Mouse (Mus musculus): ENCODE data around the gene Asb9.

Gene Asb9

DNA sequence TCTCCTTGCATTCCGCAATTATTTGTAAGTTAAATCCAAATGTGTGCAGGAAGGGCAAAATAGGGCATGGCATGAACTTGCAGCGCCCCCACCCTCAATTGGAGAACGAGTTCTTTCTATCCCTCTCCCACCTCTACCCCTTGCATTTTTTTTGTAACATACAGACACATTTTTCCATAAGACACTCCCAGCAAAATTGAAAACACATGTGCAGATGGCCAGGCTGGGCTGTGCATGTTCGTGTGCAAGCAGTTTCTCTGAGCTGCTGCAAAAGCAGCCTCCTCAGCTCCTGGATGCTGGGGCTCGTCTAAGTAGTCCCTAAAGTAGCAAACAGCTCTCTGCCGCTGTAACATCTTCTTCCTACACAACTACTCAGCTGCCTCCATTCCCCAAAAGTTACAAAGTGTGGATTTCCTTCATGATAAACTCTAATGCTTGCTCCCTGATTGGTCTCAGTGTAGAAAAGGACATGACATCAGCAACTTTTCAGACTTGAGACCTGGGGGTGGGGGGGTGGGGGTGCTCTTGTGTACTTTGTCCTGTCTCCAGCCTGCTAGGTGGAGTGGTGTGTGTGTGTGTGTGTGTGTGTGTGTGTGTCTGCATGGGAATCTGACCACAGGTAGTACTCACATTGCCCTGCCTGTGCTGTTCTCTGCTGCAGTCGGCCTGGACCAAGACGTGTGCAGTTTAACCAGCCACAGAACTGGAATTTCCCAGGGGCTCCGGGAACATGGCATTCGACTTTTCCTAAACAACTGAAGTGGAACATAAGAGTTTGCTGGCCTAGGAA is at the start of gene Asb9:
Gene Asb9 (plus strand): TSS at position 619 of the 790 bp plus-strand sequence.
- in situ Hi-C loops (cut with MboI; ENCODE audit: unreplicated experiment in 2 of 2): no loop called here

DNA sequence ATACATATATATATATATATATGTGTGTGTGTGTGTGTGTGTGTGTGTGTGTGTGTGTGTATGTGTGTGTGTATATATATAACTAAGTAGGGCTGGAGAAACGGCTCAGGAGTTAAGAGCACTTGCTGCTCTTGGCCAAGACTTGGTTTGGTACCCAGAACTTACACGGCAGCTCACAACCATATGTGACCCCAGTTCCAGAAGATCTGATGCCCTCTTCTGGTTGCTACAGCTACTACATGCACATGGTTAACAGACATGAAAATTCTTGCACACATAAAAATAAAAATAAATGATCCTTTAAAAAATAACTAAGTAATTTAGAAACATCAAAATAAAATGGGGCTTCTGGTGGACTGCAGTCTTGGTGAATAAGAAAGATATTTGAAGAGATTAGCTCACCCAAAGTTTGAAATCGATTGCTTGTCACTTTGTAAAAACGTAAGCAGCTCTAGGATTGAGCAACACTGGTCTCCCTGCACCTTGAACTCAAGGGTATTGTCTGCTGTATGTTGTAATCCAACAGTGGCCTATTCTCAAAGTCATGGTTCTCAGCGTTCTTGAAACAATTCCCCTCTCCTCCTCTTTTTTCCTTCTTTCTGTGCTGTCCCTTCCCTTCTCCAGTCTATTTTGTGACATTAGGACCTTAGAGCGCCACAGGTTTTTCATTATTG is 46.8 kb upstream of the Asb9 start:
- in situ Hi-C loops (cut with MboI; ENCODE audit: unreplicated experiment in 2 of 2): no loop called here

DNA sequence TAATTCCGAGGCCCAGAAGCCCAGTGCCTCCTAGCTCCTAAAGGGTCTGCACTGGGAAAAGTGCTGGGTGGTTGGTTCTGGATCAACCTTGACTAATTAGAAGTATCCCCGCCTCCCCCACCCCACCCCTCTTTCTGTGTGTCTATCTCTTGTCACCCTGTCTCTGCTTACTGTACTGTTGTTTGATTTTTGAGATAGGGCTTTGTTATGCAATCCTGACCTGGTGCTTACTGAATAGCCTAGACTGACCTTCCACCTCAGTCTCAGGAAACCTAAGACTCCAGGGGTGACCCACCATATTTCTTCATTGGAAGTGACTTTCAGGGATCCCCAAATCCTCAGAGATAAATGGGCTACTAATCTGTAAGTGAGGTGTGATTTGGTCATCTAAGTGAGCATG is 3.9 kb upstream of the Asb9 start:
- in situ Hi-C loops (cut with MboI; ENCODE audit: unreplicated experiment in 2 of 2): no loop called here

DNA sequence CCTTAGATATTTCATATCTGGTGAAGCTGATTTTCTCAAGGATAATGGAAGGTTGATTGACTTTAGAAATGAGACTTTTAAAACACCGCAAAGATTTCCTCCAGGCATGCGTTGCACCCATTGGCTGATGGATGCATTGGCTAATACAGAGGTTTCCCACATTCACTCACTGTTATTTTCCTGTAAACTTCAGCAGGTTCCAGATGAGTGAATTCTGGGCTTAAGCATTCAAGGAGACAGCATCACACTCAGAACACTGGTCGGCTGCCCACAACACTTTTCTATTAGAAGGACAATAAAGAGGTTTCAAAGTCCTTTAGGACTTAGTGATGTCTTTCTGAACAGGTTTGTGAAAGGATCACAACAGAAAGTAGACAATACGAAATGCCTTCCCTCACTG is 941 bp downstream of the Asb9 start:
- in situ Hi-C loops (cut with MboI; ENCODE audit: unreplicated experiment in 2 of 2): no loop called here

DNA sequence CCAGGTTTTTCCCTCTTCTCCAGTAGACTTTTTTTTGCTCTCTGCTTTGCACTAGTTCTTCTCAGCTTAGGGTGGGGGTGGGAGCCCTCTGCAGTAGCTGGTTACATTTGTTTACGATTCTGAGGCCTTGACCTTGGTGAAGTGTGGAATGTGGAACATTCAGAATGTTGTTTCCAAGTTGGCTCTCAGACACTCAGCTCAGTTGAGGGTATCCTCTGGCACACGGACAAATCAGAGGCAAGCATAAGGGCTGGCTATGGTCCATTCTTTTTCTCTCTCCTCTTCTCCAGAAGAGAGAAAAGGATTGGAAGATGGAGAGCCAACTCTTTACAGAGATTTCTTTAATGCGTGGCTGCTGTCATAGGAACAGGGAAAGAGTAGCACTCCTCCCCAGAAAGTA is 2.6 kb downstream of the Asb9 start:
- in situ Hi-C loops (cut with MboI; ENCODE audit: unreplicated experiment in 2 of 2): no loop called here

DNA sequence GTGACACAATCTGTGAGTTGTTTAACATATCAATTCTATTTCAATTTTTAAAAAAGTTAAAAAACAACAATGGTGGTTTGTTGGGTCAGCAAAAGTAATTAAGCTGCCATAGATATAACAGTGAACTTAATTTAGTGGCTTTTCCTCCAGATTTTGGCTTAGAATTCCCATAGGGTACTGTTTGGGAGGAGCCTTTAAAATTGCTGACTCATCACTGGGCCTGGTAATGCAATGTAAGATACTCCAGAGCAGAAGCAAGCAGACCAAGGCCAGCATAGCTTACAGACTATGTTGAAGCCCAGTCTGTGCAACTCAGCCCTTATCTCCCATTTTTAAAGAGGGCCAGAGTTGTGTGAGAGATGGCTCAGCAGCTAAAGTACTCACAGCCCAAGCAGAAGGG is 16.0 kb downstream of the Asb9 start:
- in situ Hi-C loops (cut with MboI; ENCODE audit: unreplicated experiment in 2 of 2): no loop called here

DNA sequence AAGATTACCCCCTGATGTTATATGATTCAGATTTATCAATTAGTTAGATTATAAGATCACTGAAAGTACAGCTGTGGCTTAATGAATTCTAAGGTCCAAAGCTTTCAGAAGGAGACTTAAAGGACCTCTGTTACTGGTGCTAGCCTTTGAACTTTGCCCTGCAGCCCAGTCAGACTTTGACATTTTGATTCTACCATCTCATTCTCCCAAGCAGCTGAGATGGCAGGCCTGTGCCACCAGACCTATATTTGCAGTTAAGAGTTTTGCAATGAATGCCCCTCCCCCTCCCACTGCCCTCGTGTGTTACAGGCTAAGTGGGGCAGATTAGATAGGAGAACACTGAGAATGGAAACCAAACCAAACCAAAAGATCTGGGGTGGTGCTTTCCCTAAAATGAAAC is 20.4 kb downstream of the Asb9 start:
- in situ Hi-C loops (cut with MboI; ENCODE audit: unreplicated experiment in 2 of 2): loop anchor here (25.0 kb wide), 1 partner anchor 1836 kb away; no protein-coding TSS in a partner anchor

DNA sequence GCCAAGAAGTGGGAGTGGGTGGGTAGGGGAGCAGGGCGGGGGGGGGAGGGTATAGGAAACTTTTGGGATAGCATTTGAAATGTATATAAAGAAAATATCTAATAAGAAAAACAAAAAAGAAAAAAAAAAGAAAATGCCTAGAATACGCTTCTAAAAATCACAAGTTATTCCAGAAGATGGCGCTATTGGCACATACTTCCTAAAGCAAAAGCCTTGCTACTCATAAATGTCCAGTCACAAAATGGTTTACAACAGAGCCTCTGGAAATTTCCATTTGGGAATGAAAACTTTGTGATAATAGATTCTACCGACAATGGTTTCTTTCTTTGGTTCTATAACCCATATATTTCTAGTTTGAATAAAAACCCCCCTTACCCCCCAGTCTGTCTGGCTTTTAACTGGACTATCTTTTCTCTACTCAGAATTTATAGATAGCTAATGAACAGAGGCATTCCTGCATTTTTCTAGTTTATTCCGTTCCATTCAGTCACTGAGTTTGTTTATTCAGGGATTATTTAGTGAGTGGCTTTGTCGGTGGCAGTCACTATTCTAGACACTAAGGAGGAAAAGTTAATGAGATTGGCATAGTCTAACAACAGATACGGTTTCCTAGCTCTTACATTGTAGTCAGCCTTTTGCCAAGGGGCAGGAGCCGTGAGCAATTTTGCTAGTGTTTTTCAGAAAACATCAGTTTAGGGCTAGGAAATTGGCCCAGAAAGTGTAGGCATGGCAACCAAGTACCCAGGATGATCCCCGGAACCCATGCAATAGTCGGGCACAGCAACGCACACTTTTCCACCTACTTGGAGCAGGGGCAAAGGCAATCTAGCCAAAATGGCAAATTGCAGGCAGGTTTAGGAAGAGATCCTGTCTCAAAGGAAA is 35.5 kb downstream of the Asb9 start:
- in situ Hi-C loops (cut with MboI; ENCODE audit: unreplicated experiment in 2 of 2): loop anchor here (5.0 to 25.0 kb wide), 3 partner anchors 243 to 1821 kb away; no protein-coding TSS in a partner anchor

DNA sequence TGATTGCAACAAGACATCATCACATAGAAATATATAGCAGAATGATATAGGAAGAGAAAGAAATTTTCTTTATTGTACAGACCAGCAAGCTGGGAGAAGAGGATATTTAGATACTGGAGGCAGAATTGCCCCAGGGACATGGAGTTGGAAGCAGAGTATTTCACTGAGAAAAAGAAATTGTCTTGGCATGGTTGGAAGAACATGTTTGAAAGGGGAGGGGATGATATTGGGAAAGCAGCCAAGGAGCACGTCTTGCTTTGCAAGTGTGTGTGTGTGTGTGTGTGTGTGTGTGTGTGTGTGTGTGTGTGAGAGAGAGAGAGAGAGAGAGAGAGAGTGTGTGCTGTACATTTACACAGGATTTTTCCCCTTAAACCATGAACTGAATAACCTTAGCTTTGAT is 64.1 kb downstream of the Asb9 start:
- in situ Hi-C loops (cut with MboI; ENCODE audit: unreplicated experiment in 2 of 2): no loop called here

DNA sequence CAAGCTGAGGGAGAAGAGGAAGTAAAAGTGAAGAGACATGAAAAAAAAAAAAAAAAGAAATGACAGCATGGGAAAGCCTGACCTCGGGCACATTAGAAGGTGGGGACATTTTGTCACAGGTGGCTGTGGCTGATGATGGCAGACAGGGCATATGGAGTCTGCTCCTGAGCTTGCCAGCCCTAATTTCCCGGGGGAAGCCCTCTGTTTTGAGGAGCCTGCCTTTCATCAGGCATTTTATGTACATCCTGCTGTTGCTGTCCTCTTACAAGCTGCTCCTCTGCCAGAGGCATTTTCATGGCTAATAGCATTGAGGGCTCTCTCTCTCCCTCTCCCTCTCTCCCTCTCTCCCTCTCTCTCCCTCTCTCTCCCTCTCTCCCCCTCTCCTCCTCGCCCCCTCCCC is 70.8 kb downstream of the Asb9 start:
- in situ Hi-C loops (cut with MboI; ENCODE audit: unreplicated experiment in 2 of 2): no loop called here
